Mouse (Mus musculus) 416B (cell line): ENCODE data around the gene Flad1.

ENCODE experiments used
- DNase-seq: peaks from one replicate; pipeline ENCODE4 v3.0.0; 2011; ENCODE audit warnings: low read depth

The Flad1 gene

DNA sequence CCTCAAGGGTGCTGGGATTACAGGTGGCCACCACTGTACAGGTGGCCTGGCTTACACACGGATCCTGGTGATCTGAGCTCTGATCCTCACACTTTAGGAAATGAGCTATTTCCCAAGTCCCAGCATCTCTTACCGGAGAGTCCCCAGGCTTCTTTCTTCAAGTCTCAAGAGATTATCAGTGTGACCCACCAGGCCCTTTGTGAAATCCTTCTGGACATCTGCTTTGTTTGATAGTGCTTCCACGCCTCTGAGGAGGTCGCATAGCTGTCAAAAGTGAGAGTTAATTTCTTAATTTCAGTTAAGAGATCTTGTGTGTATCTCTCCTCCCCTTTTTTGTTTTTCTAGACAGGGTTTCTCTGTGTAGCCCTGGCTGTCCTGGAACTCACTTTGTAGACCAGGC, 14.2 kb upstream of the Flad1 start:
- no peak for DNase-seq

DNA sequence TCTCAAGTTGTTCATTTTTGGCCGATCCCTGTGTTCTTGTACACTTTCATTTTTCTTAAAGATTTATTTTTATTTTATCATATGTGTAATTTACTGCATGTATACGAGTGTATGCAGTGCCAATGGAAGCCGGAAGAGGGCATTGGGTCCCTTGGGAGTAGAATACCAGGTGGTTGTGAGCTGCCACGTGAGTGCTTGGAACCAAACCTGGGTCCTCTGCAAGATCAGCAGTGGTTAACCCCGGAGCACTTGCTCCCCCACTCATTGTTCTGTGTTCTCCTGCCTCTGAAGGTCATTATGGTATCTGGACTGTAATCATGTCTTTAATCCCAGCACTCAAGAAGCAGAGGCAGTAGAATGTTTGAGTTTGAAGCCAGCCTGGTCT, 13.5 kb upstream of the Flad1 start:
- no peak for DNase-seq

DNA sequence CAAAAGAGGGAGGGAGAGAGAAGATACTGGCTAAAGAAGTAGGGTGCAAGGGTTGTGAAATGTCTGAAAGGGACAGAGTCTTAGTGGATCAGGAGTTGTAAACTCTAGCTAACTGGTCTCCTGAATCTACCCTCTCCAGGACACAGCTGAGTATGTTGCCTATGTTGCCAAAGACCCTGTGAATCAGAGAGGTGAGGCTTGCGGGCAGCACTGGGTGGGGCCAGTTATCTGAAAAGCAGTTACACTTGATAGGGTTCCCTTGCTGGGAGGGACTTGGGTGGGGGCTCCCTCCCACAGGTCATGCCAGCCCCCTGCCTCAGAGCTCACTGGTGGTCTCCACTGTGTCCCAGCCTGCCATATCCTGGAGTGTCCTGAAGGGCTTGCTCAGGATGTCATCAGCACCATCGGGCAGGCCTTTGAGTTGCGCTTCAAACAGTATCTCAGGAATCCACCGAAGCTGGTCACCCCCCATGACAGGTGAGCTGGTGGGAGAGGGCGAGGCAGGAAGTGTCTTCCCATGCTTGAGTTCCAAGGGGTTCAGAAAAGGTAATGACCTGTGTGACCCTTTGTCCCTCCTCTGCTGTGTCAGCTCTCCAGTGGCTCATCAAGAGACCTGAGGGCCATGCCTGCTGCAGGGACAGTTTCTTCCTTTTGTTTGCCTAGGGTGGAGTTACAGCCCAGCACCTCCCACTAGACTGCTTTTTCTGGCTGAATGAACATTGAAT, 12.9 kb upstream of the Flad1 start:
- no peak for DNase-seq

DNA sequence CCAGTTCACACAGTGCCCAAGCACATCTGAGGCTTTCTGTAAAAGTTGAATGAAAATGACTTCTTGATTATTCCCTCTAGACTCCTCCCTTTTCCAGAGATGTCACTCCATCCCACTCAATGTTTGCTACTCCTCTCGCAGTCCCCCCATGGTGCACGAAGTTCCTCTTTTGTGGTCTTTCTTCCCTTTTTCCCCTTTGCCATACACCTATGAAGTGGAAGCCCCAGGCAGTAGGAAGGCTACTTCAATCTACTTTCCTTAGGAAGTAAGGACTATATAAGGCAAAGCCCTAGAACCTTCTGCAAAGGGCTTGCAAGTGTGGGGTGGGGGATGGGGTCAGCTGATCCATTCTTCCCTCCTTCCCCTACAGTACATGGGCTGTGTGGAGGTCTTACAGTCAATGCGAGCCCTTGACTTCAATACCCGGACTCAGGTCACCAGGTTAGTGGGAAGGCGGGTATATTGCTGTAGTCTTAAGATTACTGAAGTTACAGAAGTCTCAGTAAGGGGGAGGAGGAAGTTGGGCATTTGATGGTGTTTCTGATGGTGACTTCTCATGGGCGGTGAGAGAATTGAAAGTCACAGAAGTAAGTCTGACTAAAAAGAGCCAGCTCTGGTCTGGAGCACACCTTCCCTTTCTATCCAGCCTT, 11.0 kb upstream of the Flad1 start:
- DNase-seq = no peak

DNA sequence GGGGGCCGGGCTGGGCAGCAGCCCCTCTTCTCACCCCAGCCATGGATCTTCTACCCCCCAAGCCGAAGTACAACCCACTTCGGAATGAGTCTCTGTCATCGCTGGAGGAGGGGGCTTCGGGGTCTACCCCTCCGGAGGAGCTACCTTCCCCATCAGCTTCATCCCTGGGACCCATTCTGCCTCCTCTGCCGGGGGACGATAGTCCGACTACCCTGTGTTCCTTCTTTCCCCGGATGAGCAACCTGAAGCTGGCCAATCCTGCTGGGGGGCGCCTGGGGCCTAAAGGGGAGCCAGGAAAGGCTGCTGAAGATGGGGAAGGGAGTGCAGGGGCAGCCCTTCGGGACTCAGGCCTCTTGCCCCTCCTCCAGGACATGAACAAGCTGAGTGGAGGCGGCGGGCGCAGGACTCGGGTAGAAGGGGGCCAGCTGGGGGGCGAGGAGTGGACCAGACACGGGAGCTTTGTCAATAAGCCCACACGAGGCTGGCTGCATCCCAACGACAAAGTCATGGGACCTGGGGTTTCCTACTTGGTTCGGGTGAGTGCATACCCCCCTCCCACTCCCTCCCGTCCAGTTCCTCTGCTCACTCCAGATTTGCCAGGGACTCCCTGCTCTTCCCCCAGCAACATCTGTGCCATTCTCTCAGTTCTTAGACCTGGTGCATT, 10.3 kb upstream of the Flad1 start:
- DNase-seq = no peak

DNA sequence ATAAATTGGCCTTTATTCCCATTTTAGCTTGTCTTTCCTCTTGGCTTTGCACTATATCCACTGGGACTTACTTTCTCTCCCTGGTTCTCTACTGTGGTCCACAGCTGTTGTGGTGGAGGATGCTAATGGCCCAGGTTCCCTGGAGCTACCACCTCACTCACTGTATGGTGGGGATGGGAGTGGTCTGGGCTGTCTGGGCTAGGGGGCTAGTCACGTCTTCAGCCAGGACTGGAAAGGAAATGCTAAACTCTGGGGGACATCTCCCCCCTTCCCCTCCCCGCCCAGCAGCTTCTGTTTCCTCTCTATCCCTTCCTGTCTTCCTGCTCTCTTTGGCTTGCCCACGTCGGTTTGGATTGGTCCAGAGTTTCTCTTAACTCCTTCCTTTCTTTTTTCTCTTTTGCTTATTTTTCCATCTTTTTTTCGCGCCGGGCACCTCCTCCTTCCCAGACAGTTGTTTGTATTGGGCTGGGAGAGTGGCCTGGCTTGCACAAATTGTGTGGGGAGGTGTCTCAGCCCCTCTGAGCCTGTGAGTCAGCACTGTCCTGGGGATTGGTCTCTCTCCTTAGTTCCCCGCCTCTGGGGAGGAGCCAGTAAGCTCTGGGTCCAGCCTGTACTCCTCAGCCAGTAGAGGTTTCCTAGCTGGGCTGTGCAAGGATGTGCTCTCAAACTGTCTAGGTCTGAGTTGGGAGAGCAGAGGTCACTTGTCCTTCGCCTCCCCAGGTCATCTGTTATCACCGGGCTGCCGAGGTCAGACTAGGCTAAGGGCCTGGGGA, 9.5 kb upstream of the Flad1 start:
- peak; percentile 76 for DNase-seq

DNA sequence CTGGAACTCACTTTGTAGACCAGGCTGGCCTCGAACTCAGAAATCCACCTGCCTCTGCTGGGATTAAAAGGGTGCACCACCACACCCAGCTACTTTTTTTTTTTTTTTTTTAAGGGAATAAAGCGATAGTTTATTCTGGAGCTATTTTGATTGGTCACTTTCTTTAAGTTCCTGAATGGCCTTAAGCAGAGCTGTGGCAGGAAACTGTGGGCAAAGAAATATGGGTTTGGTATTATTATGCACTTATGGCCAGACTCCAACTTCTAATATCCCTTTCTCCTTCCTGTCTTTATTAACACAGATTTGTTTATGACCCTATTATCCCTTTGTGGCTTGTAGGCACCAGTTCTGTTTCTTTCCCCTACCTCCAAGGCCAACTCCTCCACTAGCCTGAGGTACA, 8.8 kb upstream of the Flad1 start:
- peak; percentile 78 for DNase-seq

DNA sequence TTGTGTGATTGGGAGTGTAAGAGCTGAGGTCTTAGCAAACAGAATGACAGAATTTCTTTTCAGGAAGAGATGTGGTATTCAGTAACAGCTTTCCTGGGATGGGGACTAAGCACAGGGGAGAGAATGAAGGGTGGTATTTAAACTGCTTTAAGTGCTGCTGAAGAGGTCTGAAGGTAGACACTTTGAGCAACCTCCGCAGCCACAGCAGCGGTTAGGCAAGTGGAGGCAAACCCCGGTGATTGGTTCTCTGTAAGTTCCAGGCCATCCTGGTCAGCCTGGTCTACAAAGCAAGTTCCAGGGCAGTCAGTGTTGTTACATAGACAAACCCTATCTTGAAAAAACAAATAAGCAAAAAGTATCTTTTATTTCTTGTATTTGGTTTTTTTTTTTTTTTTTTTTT, 8.3 kb upstream of the Flad1 start:
- peak; percentile 58 for DNase-seq

DNA sequence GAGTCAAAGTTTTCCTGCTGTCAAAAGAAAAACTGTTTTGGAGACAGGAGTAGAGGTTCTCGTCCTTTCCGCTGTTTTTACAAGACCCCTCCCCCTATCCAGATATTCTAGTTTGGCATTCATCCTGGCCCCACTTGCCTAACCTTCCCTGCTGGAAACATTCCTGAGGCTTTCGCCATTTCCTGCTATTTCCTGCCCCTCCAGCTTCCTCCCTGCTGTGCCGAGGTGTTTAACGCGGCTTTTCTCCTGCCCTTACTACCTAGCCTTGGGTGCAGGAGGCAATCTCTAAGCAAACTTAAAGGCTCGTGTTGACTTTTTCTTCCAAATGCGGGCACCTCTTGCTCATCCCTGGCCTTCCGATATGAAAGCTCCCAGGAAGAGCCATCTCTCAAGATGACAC, 7.9 kb upstream of the Flad1 start:
- no peak for DNase-seq

DNA sequence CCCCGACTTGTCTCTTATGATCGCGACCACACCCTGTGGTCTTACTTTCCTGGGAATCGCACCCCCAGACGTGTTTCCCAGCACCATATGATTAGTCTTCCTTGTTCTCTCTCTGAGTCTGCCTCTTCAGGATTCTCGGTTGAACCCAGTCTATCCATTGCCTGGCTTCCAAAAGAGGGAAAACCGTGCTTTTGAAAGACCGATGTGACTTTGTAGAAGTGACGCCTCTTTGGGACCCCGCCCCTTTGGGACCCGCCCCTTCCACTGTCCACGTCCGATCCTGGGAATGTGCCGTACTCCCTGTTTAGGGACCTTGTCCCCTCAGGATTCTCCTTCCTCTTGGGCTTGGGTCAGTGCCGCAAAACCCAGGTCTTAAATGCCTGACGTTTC, 7.2 kb upstream of the Flad1 start:
- DNase-seq = no peak

DNA sequence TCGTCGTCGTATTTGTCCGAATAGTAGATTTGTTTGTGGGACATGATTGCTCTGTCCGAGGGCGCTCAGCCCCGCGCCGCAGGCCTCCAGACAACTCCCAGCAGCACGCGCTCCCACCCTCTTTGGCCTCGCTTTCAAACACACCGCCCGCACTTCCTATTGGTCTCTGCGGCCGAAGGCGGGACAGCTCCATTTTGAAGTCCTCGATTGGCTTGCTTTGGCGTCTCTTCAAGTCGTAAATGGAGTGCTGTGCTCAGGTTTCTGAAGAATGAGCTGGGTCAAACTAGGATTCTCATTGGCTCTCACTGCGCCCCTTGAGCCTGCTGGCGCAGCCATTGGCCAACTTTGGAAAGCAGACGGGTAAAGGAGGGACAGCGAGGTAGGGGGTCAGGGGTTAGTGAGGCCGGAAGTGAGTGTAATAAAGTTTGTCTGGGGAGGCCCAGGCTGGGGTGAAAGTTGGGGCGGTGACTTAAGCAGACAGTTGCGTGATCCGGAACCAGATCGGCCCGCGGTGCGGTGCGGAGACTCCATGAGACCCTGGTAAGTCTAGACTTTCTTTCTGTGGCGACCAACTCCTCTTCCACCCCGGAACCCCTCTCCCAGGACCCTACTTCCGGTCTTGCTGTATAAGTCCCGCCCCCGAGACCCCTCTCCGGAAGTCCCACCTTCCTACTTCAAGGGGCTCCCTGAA, 6.6 kb upstream of the Flad1 start, which contains the start of the genes Cks1b and Shc1:
Gene Cks1b, minus strand, starts transcription at position 214 of the 691 bp plus-strand sequence.
Gene Shc1, plus strand, starts transcription at position 274 of the 691 bp plus-strand sequence.
- peak; percentile 100 for DNase-seq

DNA sequence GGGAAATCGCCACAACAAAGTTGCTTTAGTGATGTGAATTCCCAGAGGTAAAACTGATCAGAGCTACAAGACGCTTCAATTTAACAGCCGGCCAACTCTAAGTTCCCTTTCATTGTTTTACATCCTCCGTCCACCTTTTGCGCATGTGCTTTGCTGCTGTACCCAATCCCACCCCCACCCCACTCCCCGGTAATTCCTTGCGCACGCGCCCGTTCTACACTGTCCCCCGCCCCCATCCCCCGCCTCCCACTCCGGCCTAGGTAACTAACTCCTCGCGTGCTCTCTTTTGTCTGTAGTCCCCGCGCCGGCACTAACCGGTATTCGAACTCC, 6.1 kb upstream of the Flad1 start:
- DNase-seq = peak; percentile 91

DNA sequence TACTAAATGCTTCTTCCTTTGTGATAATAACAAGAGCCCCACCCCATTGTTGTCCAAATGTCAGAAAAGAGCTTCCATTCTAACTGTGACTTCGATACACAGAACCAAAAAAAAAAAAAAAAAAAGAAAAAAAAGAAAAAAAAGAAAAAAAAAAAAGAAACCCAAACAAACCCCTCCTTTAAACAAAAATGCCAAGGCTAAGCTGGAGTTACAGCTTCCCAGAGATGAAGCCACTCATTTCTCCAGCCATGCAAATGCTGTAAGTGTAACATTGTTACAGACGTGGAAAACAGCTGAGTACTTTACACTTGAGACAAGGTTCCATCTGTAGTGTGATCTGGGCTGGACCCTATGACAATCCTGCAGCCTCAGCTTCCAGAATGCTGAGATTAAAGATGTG, 5.5 kb upstream of the Flad1 start:
- no peak for DNase-seq

DNA sequence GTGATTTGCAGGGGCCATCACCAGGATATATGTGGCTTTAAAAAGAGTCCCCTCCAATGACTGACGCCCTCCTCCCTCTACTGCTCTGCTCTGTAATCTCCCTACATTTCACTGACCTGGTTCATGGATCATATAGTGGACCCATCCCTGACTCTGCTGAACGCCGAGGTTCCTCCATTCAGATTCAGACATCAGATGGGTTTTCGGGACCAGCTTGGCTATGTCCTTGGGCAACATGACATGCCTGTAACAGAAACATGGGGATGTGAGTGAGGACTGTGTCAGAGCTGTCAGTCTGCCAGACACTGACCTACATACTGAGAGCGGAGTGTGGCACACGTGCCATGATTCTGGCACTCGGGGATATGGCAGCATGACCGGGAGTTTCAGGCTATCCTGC, 4.5 kb upstream of the Flad1 start:
- no peak for DNase-seq

DNA sequence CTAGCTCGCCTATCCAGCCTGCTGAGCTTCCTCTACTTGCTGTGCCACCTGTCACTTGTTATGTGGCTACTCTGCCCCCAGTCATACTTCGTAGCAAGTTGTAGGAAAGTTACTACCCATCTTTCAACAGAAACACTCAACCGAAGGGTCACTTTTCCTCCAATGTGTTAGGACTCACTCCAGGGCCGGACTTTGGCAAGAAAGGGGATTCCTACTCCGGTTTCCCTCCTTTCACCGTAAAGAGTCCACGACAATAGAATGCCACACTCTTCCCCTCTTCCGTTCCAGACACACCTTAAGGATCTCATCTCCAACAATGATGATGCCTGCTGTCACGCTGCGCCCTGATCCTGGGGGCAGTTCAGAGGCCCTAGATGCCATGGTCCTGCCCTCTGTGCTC, 806 bp downstream of the Flad1 start:
- no peak for DNase-seq

DNA sequence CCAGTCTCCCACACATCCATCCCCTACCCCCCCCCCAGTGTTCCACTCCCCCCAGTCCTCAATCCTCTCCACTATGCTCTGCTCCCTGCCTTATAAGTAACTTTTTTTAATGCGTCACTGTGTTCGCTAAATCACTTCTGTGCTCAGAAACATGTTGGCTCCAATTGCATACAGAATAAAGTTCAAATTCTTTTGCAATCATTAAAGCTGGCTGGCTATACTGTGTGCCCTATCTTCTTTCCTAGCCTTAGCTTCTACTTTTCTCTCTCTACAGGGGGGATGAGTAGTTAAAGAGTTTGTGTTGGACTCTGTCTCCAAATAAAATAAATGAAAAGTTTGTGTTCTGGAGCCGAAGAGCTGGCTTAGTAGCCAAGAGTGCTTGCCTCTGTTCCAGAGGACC, 2.0 kb downstream of the Flad1 start:
- no peak for DNase-seq

DNA sequence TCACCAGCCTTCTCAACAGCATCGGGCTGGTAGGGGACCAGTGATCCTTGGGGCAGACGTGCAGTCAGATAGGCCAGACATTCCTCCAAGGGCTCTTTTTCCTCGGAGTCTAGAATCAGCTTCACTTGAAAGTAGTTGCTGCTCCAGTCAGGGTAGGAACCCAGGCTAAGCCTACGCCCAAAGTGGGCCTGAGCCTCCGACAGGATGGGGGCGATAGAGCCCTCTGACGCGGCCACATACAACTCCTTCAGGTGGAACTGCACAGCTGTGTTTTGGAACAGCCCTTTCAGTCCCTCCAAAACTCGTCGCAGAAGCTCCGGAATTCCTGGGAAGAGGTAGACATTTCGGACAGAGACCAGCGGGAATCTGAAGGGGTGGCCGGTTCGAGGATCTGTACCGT, 3.2 kb downstream of the Flad1 start:
- DNase-seq = no peak

DNA sequence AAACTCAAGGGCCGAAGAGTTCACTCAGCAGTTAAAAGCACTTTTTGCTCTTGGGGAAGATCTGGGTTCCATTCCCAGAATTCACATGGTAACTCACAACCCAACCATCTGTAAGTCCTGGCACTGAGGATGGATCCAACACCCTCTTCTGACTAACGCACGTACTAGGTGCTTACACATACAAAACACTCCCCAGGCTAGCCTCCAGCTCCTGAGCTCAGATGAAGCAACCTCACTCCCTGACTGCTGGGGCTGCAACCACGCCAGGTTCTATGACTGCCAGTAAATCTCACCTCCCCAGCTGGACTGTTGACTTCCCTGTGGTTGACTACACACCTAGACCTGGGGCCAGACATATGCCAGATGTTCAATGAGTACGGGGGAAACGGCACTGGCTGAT, 4.8 kb downstream of the Flad1 start:
- DNase-seq = no peak

DNA sequence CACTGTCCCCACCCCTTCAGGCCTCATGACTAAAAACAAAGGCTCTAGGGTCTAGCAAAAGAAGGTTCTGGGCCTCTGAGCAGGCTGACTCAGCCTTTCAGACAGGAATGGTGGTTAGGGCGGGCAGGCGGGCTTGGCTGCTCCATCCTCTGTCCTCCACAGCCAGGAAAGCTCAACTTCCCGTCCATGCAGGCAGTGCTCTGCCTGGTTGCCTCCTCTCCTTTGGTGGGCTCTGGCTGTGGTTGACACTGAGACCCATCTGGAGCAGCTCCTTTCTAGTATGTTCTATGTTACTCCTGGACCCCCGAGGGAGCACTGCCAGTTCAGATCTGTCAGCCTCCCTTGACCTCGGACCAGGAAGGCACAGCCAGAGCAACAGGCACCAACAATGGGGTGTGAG, 9.0 kb downstream of the Flad1 start, which contains the start of gene Lenep:
Gene Lenep, minus strand, starts transcription at position 101 of the 400 bp plus-strand sequence.
- no peak for DNase-seq

DNA sequence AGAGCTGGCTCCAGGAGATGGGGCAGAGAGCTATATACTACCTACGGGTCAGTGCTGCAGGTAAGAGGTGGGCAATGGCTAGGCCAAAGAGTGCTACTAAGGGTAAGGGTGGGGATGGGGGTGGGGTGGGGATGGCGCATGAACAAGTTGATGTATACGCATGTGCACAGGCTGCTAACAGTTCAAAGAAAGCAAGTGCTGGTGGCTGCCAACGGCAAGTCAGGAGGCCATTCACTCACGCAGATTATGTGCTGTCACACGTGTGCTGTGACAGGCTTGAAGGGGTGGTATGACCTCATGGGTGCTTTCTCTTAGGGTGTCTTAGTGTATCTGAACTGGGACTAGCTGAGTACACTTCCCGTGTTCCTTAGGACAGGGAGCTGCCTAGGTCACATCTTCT, 10.3 kb downstream of the Flad1 start:
- DNase-seq = no peak

DNA sequence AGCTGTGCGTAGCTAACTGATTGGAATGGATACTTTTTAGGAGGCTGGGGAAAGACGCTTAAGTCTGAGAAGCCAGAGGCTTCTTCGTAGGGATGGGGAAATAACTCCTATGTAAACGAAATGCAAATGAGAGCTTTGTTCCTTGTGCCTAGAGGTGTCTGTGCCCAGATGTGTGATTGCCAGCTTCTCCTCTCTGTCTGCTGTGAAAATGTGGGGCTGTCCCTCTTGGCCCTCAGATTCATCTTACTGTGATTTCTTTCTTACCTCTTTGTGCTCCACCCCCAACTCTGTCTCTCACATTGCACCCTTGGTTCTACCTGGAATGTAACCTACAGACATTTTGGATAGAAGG, 15.0 kb downstream of the Flad1 start:
- DNase-seq = no peak
